Mouse (Mus musculus) liver, embryonic 16.5 days (tissue): Measurements from ENCODE around the gene Zcchc18. TPM values are rescaled to one million over a fixed set of nuclear protein-coding genes. Genes with fewer than 3 reads are reported as not detected.
A peak's percentile ranks its signal among the peaks of the same experiment; 100 is the strongest.
"Not testable (repeated sequence)": the region's sequence is repeated elsewhere in the genome, so short reads cannot be mapped to it uniquely, and the experiment has no call there.

Experiments
- ATAC-seq: fragments of 200-750 bp; cut with Nextera tagmentation; 2 replicates; pipeline ENCODE4 v1.8.0; 2017; ENCODE audit warnings: low read depth, mild to moderate bottlenecking, moderate number of reproducible peaks, moderate library complexity
- H3K27ac ChIP-seq: fragments of 300-500 bp; sonication (generic); 2 replicates; pipeline ENCODE4 v1.5.1; 2014; ENCODE audit warnings: mild to moderate bottlenecking, low read length
- H3K27me3 ChIP-seq: fragments of 300-500 bp; sonication (generic); 2 replicates; pipeline ENCODE4 v1.6.1; 2014; ENCODE audit warnings: low read depth, low read length, mixed read lengths; ENCODE audit not compliant: control insufficient read depth, insufficient read depth
- H3K36me3 ChIP-seq: fragments of 300-500 bp; sonication (generic); 2 replicates; pipeline ENCODE4 v1.6.1; 2014; ENCODE audit warnings: mild to moderate bottlenecking; ENCODE audit not compliant: control insufficient read depth, insufficient read depth
- H3K4me1 ChIP-seq: fragments of 300-500 bp; sonication (generic); 2 replicates; pipeline ENCODE4 v1.6.1; 2014; ENCODE audit warnings: low read depth, low read length, mixed read lengths; ENCODE audit not compliant: control insufficient read depth
- H3K4me2 ChIP-seq: fragments of 300-500 bp; sonication (generic); 2 replicates; pipeline ENCODE4 v1.6.1; 2014; ENCODE audit warnings: low read depth, low read length, mixed read lengths
- H3K4me3 ChIP-seq: fragments of 300-500 bp; sonication (generic); 2 replicates; pipeline ENCODE4 v1.5.1; 2014; ENCODE audit warnings: low read depth, mild to moderate bottlenecking, low read length
- H3K9ac ChIP-seq: fragments of 300-500 bp; sonication (generic); 2 replicates; pipeline ENCODE4 v1.6.1; 2014; ENCODE audit warnings: low read depth, low read length
- H3K9me3 ChIP-seq: fragments of 300-500 bp; sonication (generic); replicated peaks from 2 replicates; pipeline ENCODE4 v1.6.1; 2016; ENCODE audit warnings: low read length; ENCODE audit not compliant: control insufficient read depth
- WGBS: fragments of 180-500 bp; shearing (Covaris S2); extraction: QIAGEN DNeasy Blood & Tissue Kit; methylation state at CpG from one replicate; pipeline ENCODE4 v1.1.7; 2014; ENCODE audit not compliant: insufficient replicate concordance; 5-methylcytosine and 5-hydroxymethylcytosine counted together
- polyA plus RNA-seq: library from polyadenylated mRNA; unstranded; fragments of >200 nt; fragmentation: Nextera tagmentation; extraction: Ambion mirVana; gene quantifications from 2 replicates; pipeline ENCODE4 v1.2.1, GENCODE M21; 2015

The Zcchc18 gene
- polyA plus RNA-seq = 0.07 and 0.19 TPM in 2 replicates

- 23% methylated on average over 26 of the region's 26 CpGs for WGBS
- H3K27ac ChIP-seq = no peak within 1 kb of the TSS
- H3K27me3 ChIP-seq = peaks cover 16% of the 10 kb centered on the region
- no peaks in the 10 kb centered on the region for H3K36me3 ChIP-seq
- H3K4me3 ChIP-seq = 0 out of 2 replicates have a peak within 1 kb of the TSS, but pooled peaks have one; percentile 11
- H3K9ac ChIP-seq = no peak within 1 kb of the TSS
- ATAC-seq = no peak
- H3K4me2 ChIP-seq = peak within 1 kb of the TSS; percentile 12; the same call in 1 of the 2 replicates
- no peaks in the 10 kb centered on the region for H3K4me1 ChIP-seq
- H3K9me3 ChIP-seq = no peaks in the 10 kb centered on the region
These were observed at the start of gene Zcchc18 for GRCm38 (mm10) chrX:136992978-136993547. TSS of gene Zcchc18 (plus strand) at chrX:136993155.

- not testable (repeated sequence) for H3K9me3 ChIP-seq, H3K27me3 ChIP-seq, H3K4me3 ChIP-seq, H3K27ac ChIP-seq, H3K9ac ChIP-seq, H3K36me3 ChIP-seq, H3K4me1 ChIP-seq
- 0 out of 2 replicates have a peak overlapping the region, but pooled peaks have one; percentile 1 for H3K4me2 ChIP-seq
- 20% methylated on average over 13 of the region's 13 CpGs for WGBS
- ATAC-seq = peak; percentile 87
These were observed 35.2 kb upstream of the Zcchc18 start for GRCm38 (mm10) chrX:136957583-136958279.

GRCm38 (mm10) chrX:136958300-136958699, 34.7 kb upstream of the Zcchc18 start:
- not testable (repeated sequence) for H3K9ac ChIP-seq, H3K9me3 ChIP-seq, H3K4me1 ChIP-seq, H3K36me3 ChIP-seq, H3K27ac ChIP-seq, ATAC-seq, H3K4me3 ChIP-seq, H3K27me3 ChIP-seq
- 62% methylated on average over 5 of the region's 5 CpGs for WGBS
- 0 out of 2 replicates have a peak overlapping the region, but pooled peaks have one; percentile 1 for H3K4me2 ChIP-seq

GRCm38 (mm10) chrX:136959688-136960087, 33.3 kb upstream of the Zcchc18 start:
- no peaks in the 10 kb centered on the region for H3K36me3 ChIP-seq
- H3K4me3 ChIP-seq = no peak overlapping the region
- no peak for ATAC-seq
- H3K9ac ChIP-seq = no peak overlapping the region
- H3K27me3 ChIP-seq = no peaks in the 10 kb centered on the region
- H3K9me3 ChIP-seq = no peaks in the 10 kb centered on the region
- WGBS = 30% methylated on average over 2 of the region's 2 CpGs
- no peak overlapping the region for H3K27ac ChIP-seq
- no peaks in the 10 kb centered on the region for H3K4me1 ChIP-seq
- no peak overlapping the region for H3K4me2 ChIP-seq

GRCm38 (mm10) chrX:136975397-136975796, 17.6 kb upstream of the Zcchc18 start, which contains the start of gene Tmsb15b2:
TSS of gene Tmsb15b2 (minus strand) at chrX:136975497.
- H3K27me3 ChIP-seq, H3K9me3 ChIP-seq, H3K36me3 ChIP-seq, H3K9ac ChIP-seq, ATAC-seq, H3K4me1 ChIP-seq, H3K27ac ChIP-seq: not testable (repeated sequence)
- Histone ChIP-seq H3K4me2 (peak within 1 kb of the TSS; percentile 42), H3K4me3 (peak within 1 kb of the TSS; percentile 44; the same call in 1 of the 2 replicates)
- 65% methylated on average over 6 of the region's 6 CpGs for WGBS

GRCm38 (mm10) chrX:136976424-136977084, 16.4 kb upstream of the Zcchc18 start, which contains the start of the genes Tmsb15l and Tmsb15b1:
TSS of gene Tmsb15l (minus strand) at chrX:136976869.
TSS of gene Tmsb15b1 (minus strand) at chrX:136976874.
- no peaks in the 10 kb centered on the region for H3K27me3 ChIP-seq
- no peaks in the 10 kb centered on the region for H3K9me3 ChIP-seq
- peak within 1 kb of the TSS; percentile 42 for H3K4me2 ChIP-seq
- no peak within 1 kb of the TSS for H3K9ac ChIP-seq
- H3K36me3 ChIP-seq = no peaks in the 10 kb centered on the region
- H3K4me1 ChIP-seq = no peaks in the 10 kb centered on the region
- H3K4me3 ChIP-seq = peak within 1 kb of the TSS; percentile 44
- no peak within 1 kb of the TSS for H3K27ac ChIP-seq
- WGBS = 28% methylated on average over 15 of the region's 15 CpGs
- peak; percentile 97 for ATAC-seq

- Histone ChIP-seq H3K4me1 (no peaks in the 10 kb centered on the region), H3K36me3 (no peaks in the 10 kb centered on the region), H3K4me2 (no peak overlapping the region), H3K9me3 (no peaks in the 10 kb centered on the region), H3K27ac (no peak overlapping the region), H3K4me3 (no peak overlapping the region), H3K9ac (no peak overlapping the region), H3K27me3 (no peaks in the 10 kb centered on the region)
- no peak for ATAC-seq
These were observed 14.3 kb upstream of the Zcchc18 start for GRCm38 (mm10) chrX:136978616-136979015.

- Histone ChIP-seq H3K27ac (no peak overlapping the region), H3K4me1 (no peaks in the 10 kb centered on the region), H3K9ac (no peak overlapping the region), H3K36me3 (no peaks in the 10 kb centered on the region), H3K4me2 (no peak overlapping the region), H3K27me3 (no peaks in the 10 kb centered on the region), H3K9me3 (no peaks in the 10 kb centered on the region), H3K4me3 (no peak overlapping the region)
- ATAC-seq = peak; percentile 13; the same call in 1 of the 2 replicates
These were observed 6.9 kb upstream of the Zcchc18 start for GRCm38 (mm10) chrX:136986039-136986438.

- H3K27me3 ChIP-seq = peaks cover 16% of the 10 kb centered on the region
- ATAC-seq = no peak
- H3K4me2 ChIP-seq = no peak overlapping the region
- no peak overlapping the region for H3K9ac ChIP-seq
- 42% methylated on average over 2 of the region's 2 CpGs for WGBS
- no peaks in the 10 kb centered on the region for H3K4me1 ChIP-seq
- H3K27ac ChIP-seq = no peak overlapping the region
- no peaks in the 10 kb centered on the region for H3K36me3 ChIP-seq
- no peak overlapping the region for H3K4me3 ChIP-seq
- H3K9me3 ChIP-seq = no peaks in the 10 kb centered on the region
These were observed 1.7 kb upstream of the Zcchc18 start for GRCm38 (mm10) chrX:136991274-136991673.
